Mouse (Mus musculus) ovary, postnatal 14 days (tissue): ENCODE results near the gene Ak5.

Experiments used
- DNase-seq: peaks from one replicate; pipeline ENCODE4 v3.0.0; 2022; ENCODE audit warnings: low spot score

The Ak5 gene

GRCm38 (mm10) chr3:152516569-152516968 lies 151.6 kb downstream of the Ak5 start:
- no peak for DNase-seq

- DNase-seq = no peak
These were observed 152.2 kb downstream of the Ak5 start for GRCm38 (mm10) chr3:152515959-152516358.

DNA sequence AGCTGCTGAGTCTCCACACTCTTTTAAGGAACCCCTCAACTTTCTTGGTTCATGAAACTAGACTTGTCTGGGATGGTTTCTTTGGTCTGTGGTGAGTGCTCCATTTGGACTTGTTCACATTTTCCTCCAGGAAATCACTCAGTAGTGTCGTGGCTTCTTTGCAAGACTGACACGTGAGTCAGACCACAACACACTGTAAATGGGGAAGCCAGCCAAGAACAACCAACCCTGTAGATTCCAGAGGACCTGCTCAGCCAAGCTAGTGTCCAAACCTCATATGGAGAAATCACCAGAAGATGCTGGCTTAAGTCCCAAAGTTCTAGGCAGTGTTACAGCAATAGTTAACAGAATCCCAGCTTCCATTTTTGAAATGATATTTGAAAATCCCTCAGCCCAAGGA lies 155.6 kb downstream of the Ak5 start:
- no peak for DNase-seq

GRCm38 (mm10) chr3:152509268-152509667 lies 158.9 kb downstream of the Ak5 start:
- no peak for DNase-seq

DNA sequence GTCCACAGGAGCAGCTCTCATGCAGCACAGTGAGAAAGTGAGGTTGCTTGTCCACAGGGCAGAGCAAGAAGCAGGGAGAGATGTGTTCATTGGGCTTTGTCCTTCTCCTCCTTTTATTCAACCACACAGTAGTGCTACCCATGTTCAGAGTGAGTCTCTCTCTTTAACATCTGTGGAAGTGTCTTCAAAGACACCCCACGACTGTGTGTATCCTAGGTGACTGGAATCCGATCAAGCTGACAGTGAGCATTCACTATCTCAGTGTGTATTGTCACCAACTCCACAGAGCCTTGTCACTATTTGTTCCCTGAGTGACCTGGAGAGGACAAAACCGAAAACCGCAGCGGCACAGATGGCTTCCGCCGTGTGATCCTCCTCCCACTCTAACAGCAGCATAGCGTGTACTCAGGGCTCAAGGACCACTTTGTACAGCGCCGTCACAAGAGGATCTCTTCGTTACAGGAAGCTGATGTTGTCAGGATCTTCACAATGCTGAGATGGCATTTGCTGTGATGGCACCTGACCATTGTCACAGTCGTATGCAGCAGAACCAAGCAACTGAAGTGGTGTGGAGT lies 159.7 kb downstream of the Ak5 start:
- DNase-seq = no peak

- no peak for DNase-seq
These were observed 160.3 kb downstream of the Ak5 start for GRCm38 (mm10) chr3:152507900-152508299.

DNA sequence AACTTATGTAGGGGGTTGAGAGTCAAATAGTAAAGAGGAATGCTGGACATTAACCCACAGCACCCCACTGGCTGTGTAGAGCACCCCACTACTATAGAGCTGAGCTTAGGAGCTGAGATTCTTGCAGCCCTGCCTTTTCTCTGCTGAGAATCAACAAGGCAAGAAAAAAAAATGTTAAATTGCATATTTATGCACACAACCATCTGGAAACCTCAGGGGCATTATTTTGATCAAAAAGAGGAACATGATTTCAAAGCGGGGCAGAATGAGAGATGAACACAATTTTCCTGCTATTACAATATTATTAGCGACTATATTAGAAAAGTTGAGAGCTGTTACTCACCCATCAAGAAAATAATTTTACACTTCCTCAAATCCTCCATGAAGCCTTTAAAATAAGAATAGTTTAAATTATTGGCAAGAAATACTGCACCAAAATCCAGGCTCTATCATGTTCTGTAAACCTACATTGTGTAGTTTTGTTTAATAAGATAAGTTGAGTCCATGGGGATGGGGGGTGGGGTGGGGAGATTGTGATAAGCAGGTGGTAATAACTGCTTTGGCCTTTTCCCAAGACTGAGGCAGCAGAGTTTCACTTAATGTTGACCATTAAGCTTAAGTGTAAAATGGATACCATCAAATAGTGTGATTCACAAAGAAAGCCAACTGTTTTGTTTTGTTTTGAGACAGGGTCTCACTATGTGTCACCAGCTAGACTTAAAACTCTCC lies 169.0 kb downstream of the Ak5 start:
- DNase-seq = no peak

GRCm38 (mm10) chr3:152497842-152498241 lies 170.3 kb downstream of the Ak5 start:
- DNase-seq = no peak

- no peak for DNase-seq
These were observed 171.1 kb downstream of the Ak5 start for GRCm38 (mm10) chr3:152497084-152497483.

DNA sequence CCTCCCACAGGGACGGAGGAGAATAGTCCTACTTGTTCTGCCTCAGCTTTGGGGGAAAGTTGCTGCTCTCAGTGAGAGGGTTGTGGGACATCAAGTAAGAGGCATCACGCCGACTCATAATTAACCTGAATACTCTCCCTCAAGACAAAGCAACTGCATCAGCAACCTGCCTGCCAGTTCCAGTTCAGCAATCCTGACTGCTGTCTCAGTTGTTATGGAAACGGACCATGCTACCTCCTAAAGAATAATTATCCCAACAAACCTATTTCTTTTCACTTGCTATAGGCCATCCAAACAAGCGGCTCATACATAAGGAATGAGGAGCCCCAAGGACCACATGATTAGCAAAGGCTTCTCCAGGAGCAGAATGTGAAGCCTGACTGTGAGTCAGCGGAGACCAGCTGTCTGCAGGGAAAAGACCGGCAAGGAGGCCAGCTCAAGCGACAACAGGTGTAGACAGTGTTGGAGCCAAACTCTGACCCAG lies 172.7 kb downstream of the Ak5 start:
- DNase-seq = no peak

GRCm38 (mm10) chr3:152494667-152495360 lies 173.3 kb downstream of the Ak5 start:
- DNase-seq = no peak

- DNase-seq = no peak
These were observed 174.3 kb downstream of the Ak5 start for GRCm38 (mm10) chr3:152493813-152494212.

DNA sequence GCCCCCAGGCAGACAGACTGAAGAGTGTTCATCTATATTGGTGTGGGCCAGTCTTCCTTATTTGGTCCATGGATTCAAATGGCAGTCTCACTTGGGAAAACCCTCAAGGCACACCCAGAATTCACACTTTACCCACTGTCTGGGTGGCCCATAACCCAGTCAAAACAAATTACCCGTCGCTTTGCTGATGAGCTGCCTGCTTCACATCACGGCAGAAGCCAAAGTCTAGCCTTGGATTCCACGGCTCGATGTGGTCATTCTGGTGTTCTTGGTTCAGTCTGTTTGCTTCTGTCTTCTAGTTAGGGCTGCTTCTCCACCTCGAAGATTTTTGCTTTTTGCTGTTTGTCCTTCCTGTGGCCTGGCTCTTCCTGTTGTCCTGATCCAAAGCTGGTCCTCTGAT lies 175.9 kb downstream of the Ak5 start:
- DNase-seq = no peak

GRCm38 (mm10) chr3:152490423-152490822 lies 177.7 kb downstream of the Ak5 start:
- no peak for DNase-seq

DNA sequence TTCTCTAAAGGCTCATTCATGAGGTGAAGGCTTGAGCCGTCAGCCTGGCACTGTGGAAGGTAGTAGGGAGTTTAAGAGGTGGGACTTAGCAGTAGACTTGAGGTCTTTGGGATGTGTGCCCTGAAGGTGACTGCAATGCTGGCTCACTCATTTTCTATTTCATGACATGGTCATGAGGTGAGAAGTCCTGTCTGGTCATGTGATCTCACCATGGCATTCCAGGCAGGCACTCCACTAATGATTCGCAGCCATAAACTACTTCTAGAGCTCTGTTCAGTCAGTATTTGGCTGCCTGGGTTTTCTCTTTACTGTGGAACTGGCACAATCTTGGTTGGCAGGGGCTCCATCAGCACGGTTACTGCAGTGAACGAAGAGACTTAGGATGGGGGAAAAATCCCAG lies 179.2 kb downstream of the Ak5 start:
- no peak for DNase-seq

GRCm38 (mm10) chr3:152484206-152484605 lies 184.0 kb downstream of the Ak5 start:
- no peak for DNase-seq

GRCm38 (mm10) chr3:152483800-152484199 lies 184.4 kb downstream of the Ak5 start:
- no peak for DNase-seq

DNA sequence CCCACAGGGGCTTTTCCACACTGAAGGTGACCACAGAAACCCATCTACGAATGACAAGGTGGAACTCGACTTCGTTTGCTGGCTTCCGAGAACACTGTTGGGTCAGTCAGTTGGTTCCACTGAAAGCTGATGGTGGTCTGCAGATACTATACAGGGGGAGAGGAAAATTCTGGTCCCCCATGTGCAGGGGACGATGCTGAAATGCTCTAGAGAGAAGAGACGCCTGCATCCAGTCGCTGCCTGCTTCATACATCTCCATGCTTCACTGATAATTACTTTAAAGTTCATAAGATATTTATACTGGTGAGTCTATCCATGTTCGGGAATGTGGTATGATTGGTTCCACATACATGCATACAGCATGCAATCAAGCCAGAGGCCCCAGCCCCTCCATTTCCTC lies 186.0 kb downstream of the Ak5 start:
- no peak for DNase-seq

- DNase-seq = no peak
These were observed 187.8 kb downstream of the Ak5 start for GRCm38 (mm10) chr3:152480336-152480735.

- DNase-seq = no peak
These were observed 189.3 kb downstream of the Ak5 start for GRCm38 (mm10) chr3:152478599-152479435.

DNA sequence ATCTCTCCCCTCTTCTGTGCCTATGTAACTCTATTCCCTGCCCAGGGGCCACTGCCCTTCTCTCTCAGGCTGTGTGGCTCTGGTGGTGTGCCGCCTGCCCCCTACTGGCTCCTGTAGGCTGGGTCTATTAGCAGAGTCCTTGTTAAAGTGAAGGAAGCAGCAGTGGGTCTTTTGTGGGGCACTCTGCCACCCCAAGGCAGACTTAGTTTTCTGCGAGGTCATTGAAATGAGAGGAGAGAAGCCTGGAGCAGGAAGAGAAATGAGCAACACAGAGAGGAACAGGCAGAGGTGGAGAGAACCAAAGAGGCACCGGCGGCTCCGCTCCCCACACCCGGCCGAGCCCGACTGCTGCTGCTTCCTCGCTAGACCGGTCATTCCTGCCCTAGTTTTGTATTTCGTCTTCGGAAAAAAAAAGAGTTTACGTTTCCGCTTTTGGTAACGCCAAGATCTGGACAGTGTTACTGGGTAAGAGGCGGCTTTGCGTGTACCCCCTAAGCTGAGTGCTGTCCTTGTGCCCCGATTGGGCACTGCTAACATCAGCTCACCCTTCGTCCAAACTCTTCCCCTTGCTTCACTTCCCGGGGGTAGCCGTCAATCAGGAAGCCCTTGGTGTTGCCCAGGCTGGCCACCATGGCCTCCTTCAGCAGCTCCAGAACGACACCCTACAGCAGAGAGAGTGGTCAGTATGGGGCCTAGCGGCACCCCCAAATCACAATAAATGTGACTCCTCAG lies 190.2 kb downstream of the Ak5 start:
- peak; percentile 46 for DNase-seq

DNA sequence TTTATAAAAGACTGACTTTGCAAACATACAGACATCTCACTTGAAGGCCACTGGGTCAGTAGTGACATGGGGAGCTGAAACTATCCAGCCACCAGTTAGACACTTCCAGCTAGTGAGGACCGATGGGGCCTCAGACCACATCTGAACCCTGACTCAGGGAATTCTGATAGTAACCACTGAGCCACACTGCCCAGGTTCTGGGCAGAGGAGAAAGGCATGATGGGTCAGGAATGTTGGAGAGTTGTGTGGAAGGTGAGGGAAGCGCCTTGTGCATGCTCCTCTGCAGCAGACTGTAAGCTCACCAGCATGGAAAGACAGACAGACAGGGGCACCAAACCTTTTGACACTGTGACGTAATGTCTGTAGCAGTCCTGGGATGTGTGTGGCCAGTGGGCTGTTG lies 192.3 kb downstream of the Ak5 start:
- DNase-seq = no peak
